Mouse (Mus musculus) midbrain, embryonic 13.5 days (tissue): ENCODE data around the gene Zfp941. TPM values are rescaled to one million over a fixed set of nuclear protein-coding genes. Genes with fewer than 3 reads are reported as not detected.

ENCODE experiments used
- polyA plus RNA-seq: library from polyadenylated mRNA; unstranded; fragments of >200 nt; fragmentation: Nextera tagmentation; extraction: Ambion mirVana; gene quantifications from 2 replicates; pipeline ENCODE4 v1.2.1, GENCODE M21; 2015

The Zfp941 gene
- polyA plus RNA-seq, 1 experiment from 2014 or later = 20.4 TPM

Other genes starting within 250 kb of the Zfp941 start
- gene Olfr46, start 220.9 kb downstream of the Zfp941 start, polyA plus RNA-seq = 0.01 and 0.03 TPM in 2 replicates
- not detected in 2 replicates for gene Olfr61, start 193.2 kb downstream of the Zfp941 start, polyA plus RNA-seq
- gene Olfr53, start 175.7 kb downstream of the Zfp941 start, polyA plus RNA-seq = not detected in 2 replicates
- gene Olfr539, start 162.2 kb downstream of the Zfp941 start, polyA plus RNA-seq = 0.01 TPM in 1 of 2 replicates, not detected in the other
- not detected in 2 replicates for gene Olfr45, start 140.2 kb downstream of the Zfp941 start, polyA plus RNA-seq
- gene Olfr541, start 124.9 kb downstream of the Zfp941 start, polyA plus RNA-seq = not detected in 2 replicates
- not detected in 2 replicates for gene Cyp2e1, start 58.4 kb downstream of the Zfp941 start, polyA plus RNA-seq
- gene Syce1, start 34.3 kb downstream of the Zfp941 start, polyA plus RNA-seq = 0.22 and 0.24 TPM in 2 replicates
- gene Urah, start 12.8 kb upstream of the Zfp941 start, polyA plus RNA-seq = not detected in 2 replicates
- not detected in 2 replicates for gene Scgb1c1, start 23.4 kb upstream of the Zfp941 start, polyA plus RNA-seq
- gene Odf3, start 25.6 kb upstream of the Zfp941 start, polyA plus RNA-seq = 0.13 TPM in 1 of 2 replicates, not detected in the other
- not detected in 2 replicates for gene Gm45785, start 34.2 kb upstream of the Zfp941 start, polyA plus RNA-seq
- 89.3 and 98.1 TPM in 2 replicates for gene Ric8a, start 34.8 kb upstream of the Zfp941 start, polyA plus RNA-seq
- gene Bet1l, start 35.4 kb upstream of the Zfp941 start, polyA plus RNA-seq = 37.7 and 38.0 TPM in 2 replicates
- 287 and 302 TPM in 2 replicates for gene Psmd13, start 59.8 kb upstream of the Zfp941 start, polyA plus RNA-seq
- gene Sirt3, start 60.1 kb upstream of the Zfp941 start, polyA plus RNA-seq = 40.7 and 42.1 TPM in 2 replicates
- gene Cox8b, start 78.3 kb upstream of the Zfp941 start, polyA plus RNA-seq = not detected in 2 replicates
- 0.17 and 0.18 TPM in 2 replicates for gene Nlrp6, start 98.7 kb upstream of the Zfp941 start, polyA plus RNA-seq
- 8.4 and 8.7 TPM in 2 replicates for gene Pgghg, start 119.2 kb upstream of the Zfp941 start, polyA plus RNA-seq
- gene Ifitm5, start 128.1 kb upstream of the Zfp941 start, polyA plus RNA-seq = 0.22 and 0.27 TPM in 2 replicates
- not detected in 2 replicates for gene Gm45717, start 133.8 kb upstream of the Zfp941 start, polyA plus RNA-seq
- 125 and 144 TPM in 2 replicates for gene Ifitm2, start 133.8 kb upstream of the Zfp941 start, polyA plus RNA-seq
- 10.2 and 10.3 TPM in 2 replicates for gene Ifitm1, start 145.0 kb upstream of the Zfp941 start, polyA plus RNA-seq
- 22.6 and 26.2 TPM in 2 replicates for gene Ifitm3, start 188.6 kb upstream of the Zfp941 start, polyA plus RNA-seq
- gene Ifitm6, start 195.7 kb upstream of the Zfp941 start, polyA plus RNA-seq = 0.51 and 0.54 TPM in 2 replicates
- not detected in 2 replicates for gene Gm17387, start 207.0 kb upstream of the Zfp941 start, polyA plus RNA-seq
- 44.1 and 48.3 TPM in 2 replicates for gene B4galnt4, start 238.9 kb upstream of the Zfp941 start, polyA plus RNA-seq